Mouse (Mus musculus) adrenal gland (tissue): Measurements from ENCODE around the gene Smarcd3.

ENCODE experiments used
- intact Hi-C: fragments of 180-260 bp; cut with DNase I; formaldehyde crosslinking; loops from one replicate; pipeline ENCODE4 v1.15.1; 2025

Gene Smarcd3

GRCm38 (mm10) chr5:24622386-24623040 is 1.7 kb downstream of the Smarcd3 start:
- intact Hi-C loops, result no loop called here

- intact Hi-C loops, result no loop called here
Observed at GRCm38 (mm10) chr5:24620626-24621025, 3.6 kb downstream of the Smarcd3 start.

- intact Hi-C loops, result no loop called here
Observed at GRCm38 (mm10) chr5:24620116-24620515, 4.1 kb downstream of the Smarcd3 start.

- intact Hi-C loops, result no loop called here
Observed at GRCm38 (mm10) chr5:24618921-24619320, 5.3 kb downstream of the Smarcd3 start.

GRCm38 (mm10) chr5:24615097-24615496 is 9.1 kb downstream of the Smarcd3 start:
- intact Hi-C loops, result no loop called here

- intact Hi-C loops, result no loop called here
Observed at GRCm38 (mm10) chr5:24612302-24612649, 11.9 kb downstream of the Smarcd3 start.

GRCm38 (mm10) chr5:24611366-24612301 is 12.6 kb downstream of the Smarcd3 start:
- intact Hi-C loops, result no loop called here

GRCm38 (mm10) chr5:24609388-24609787 is 14.8 kb downstream of the Smarcd3 start:
- intact Hi-C loops, result no loop called here

- intact Hi-C loops, result no loop called here
Observed at GRCm38 (mm10) chr5:24605980-24606665, 18.1 kb downstream of the Smarcd3 start.

- intact Hi-C loops, result no loop called here
Observed at GRCm38 (mm10) chr5:24605321-24605979, 18.8 kb downstream of the Smarcd3 start.

- intact Hi-C loops, result no loop called here
Observed at GRCm38 (mm10) chr5:24604656-24605100, 19.5 kb downstream of the Smarcd3 start.

- intact Hi-C loops, result no loop called here
Observed at GRCm38 (mm10) chr5:24604080-24604655, 20.0 kb downstream of the Smarcd3 start.

- intact Hi-C loops, result no loop called here
Observed at GRCm38 (mm10) chr5:24603431-24604010, 20.7 kb downstream of the Smarcd3 start.

- intact Hi-C loops, result no loop called here
Observed at GRCm38 (mm10) chr5:24602751-24603343, 21.4 kb downstream of the Smarcd3 start.

GRCm38 (mm10) chr5:24601911-24602750 is 22.1 kb downstream of the Smarcd3 start:
- intact Hi-C loops, result no loop called here

GRCm38 (mm10) chr5:24601071-24601835 is 23.0 kb downstream of the Smarcd3 start:
- intact Hi-C loops, result no loop called here

GRCm38 (mm10) chr5:24600236-24600635 is 24.0 kb downstream of the Smarcd3 start:
- intact Hi-C loops, result no loop called here

GRCm38 (mm10) chr5:24599137-24599536 is 25.1 kb downstream of the Smarcd3 start:
- intact Hi-C loops, result loop anchor here (5.0 kb wide), 1 partner anchor 53 kb away; no protein-coding TSS in a partner anchor
